Mouse (Mus musculus) right cerebral cortex, adult 2 months (tissue): ENCODE results near the gene 9530077C05Rik.
"Not testable (repeated sequence)": the region's sequence is repeated elsewhere in the genome, so short reads cannot be mapped to it uniquely, and the experiment has no call there.

Experiments
- DNase-seq, 2 experiments: peaks; one replicate each; pipeline ENCODE4 v3.0.0; 2021 to 2022; ENCODE audit warnings: low spot score in 2 of 2

9530077C05Rik gene

DNA sequence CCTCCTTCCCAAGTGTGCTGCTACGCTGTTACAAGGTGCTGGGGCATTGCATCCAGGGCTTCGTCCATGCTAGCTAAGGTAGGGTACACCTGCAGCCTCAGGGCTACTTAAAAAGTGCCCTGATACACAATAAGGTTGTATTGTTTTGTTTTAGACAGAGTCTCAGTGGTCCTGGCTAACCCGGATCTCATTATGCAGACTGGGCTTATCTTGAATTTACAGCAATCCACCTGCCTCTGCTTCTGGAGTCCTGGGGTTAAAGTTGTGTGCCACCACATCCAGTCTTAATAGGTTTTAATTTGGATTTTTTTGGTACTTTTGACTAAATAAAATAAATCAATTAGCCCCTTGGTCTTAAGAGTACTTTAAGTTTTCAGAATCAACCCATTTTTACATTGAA, 8.6 kb downstream of the 9530077C05Rik start:
- DNase-seq = no peak

DNA sequence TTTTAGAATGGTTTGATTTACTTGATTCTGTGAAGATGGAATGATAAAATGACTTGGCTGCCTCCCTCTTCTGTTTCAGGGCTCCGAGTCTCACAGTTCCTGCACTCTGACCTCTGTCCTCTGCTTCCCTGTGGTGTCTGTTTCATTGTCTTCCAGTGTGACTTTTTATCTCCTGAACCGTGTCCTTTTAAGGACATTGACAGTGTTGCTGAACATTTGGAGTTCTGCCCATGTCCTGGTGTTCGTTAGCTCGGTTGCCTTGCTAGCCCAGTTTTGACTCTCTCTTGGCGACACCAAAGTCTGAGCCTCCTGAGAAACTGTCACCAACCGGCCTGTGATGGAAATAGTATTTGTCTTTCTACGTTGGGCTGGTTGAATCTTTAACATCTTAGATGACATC, 9.2 kb downstream of the 9530077C05Rik start:
- DNase-seq = no peak

DNA sequence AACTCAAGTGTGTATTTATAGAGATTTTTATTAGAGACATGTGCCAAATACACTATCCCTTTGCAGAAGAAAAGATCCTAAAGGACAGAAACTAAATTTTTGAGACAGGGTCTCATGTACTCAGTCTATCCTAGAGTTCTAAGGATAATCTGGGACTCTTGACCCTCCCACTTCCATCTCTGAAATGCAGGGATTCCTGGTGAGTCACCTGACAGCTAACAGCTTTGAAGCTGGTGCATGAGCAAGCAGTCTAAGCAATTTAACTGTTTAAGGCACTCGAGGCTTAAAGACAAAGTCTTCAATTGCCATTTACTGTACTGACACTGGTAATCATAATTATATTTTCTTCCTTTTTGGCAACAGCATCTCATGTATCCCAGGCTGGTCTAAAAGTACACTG, 11.2 kb downstream of the 9530077C05Rik start:
- no peak for DNase-seq

DNA sequence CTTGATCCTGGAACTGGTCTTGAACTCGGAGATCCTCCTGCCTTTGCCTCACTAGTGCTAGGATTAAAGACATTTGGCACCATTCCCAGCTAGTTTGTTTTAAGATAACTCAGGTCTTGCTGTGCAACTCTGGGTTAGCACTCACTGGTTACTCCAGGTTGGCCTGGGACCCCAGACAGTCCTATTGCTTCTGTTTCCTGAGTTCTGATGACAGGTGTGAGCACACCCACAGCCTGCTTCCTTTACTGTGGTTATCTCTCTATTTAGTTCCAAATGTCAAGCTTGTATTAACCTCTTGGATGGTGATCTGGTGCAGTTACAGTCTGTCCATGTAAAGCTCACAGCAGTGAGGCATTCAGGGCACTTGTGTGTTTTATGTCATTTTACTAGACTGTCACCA, 12.2 kb downstream of the 9530077C05Rik start:
- DNase-seq = no peak

DNA sequence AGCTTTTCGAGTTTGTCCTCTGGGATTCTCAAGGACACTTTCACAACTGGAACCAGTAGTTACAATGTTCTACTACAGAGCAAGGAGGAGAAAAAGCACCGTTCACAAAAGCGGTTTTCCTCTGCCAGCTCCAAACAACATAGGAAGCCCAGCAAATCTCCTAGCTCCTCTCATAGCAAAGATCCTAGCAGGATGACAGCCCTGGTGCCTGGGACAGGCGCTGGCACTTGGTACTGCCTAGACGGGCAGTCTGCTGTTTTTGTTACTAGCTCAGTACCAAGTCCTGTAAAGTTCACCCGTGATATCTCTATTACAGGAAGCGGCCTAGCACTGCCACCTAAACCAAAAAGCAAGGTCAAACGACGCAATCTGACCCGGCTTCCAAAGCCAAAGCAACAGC, 12.9 kb downstream of the 9530077C05Rik start:
- no peak for DNase-seq

DNA sequence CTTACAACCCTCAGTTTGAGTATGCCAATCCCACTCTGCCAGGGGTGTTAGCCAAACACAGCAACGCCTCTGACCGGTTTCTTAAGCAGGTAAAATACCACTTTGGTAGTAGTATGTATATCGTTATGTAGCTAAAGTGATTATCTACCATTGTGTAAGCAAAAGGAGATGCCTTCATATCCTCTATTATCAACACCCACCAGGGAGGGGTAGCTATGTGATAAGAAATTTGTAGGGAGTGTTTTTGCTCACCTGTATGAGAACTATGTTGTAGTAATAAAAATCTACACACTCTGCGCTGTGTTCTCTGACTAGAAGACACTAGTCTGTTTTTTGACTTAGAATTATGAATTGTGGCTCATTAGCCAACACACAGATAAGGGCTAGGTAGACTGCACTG, 13.4 kb downstream of the 9530077C05Rik start:
- DNase-seq = no peak

DNA sequence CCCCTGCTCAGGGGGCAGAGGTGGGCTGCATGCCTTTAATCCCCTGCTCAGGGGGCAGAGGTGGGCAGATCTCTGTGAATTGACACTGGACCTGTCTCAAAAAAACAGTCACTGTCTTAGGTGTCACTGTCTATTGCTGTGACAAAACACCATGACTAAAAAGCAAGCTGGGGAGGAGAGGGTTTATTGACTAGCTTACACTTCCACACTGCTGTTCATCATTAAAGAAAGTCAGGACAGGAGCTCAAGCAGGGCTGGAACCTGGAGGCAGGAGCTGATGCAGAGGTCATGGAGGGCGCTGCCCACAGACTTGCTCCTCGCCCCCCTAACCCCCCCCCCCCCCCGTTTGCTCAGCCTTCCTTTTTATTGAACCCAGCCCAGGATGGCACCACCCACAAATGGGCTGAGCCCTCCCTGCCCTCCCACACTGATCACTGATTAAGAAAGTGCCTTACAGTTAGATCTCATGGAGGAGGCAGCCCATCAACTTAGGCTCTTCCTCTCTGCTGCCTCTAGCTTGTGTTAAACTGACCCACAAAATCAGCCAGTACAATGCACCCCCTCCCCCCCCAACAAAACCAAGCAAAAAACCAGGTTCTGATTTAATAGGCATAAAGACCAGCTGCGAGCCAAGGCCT, 16.8 kb downstream of the 9530077C05Rik start:
- DNase-seq = no peak

DNA sequence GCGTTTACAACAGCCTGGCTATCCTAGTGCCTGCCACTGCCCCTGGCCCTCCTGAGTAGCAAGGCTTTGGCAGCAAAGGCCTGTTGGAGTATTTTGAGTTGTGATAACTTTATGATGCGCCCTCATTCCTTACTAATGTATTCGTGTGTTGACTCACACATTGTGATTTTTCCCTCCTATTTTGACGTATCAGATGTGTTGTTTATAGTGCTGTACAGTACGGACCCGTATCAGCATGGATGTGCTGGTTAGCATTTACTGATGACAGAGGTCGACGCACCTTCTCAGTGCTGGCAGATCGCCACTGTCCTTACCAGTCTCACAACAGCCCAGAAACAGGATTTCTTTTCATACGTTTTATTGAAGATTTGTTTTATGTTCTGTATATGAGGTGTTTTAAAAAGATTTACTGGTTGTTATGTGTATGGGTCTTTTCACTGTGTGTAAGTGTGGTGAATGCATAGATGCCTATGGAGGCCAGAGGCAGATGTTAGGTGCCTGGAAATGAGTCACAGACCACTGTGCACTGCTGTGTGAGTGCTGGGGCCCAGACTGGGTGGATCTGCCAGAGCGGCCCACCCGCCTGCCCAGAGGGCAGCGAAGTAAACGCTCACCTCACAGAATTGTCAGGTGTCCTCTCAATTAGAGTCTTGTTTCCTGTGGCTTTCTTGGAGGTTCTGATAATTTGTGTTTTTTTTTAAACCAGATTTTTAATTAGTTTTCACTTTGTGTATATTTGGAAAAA, 17.5 kb downstream of the 9530077C05Rik start:
- DNase-seq = no peak

DNA sequence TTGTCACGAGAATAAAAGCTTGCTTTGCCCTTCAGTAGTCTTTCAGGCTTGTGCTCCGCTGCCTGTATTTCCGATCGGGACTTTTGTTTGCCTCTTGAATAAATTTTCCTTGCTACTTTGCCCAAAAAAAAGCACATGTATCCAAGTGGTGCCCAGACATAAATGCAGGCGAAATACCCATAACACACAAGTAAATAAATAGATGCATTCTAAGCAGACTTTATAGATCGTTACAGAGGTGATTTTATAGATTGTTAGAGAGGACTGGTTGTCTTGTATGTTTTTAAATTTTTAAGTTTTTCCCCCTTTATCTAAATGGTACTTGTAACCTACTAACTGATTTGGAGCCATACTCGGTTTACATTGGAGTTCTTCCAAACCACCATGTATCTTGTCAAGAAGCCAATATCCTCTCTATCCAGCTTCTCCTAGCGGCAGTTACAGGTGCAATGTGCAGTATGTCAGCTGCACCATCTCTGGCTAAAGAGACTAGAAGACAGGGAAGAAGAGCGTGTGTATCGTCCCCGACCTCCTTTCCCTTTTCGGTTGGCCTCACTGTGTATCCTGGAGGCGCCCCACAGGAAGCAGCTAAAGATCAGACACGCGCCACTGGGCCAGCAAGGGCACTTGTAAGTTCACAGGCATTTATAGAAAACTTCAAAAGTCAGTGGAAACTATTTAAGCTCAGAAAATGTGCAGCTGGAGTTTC, 18.4 kb downstream of the 9530077C05Rik start:
- DNase-seq = no peak

DNA sequence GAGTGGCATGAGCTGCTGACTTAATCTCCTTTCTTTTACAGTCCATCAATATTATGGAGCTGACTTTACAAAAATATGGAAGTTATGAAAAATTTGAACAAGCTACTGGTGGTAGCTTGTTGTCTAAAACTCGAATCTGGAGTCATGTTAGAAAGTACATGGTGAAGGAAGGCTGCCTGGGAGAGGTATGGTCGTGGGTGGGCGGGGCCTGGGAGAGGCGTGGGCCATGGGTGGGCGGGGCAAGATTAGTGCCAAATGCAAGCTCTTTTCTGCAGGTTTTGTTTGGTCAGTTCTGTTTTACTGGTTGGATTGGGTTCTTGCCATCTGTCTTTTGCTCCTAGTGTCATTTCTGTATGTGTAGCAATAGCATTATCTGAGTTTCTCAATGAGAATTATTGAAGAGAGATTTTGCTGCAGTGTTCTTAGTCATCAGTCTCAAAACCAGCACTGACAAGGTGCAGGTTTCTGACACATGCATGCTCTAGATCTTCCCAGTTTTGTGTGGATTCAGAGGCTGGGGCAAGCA, 19.1 kb downstream of the 9530077C05Rik start:
- DNase-seq = no peak

DNA sequence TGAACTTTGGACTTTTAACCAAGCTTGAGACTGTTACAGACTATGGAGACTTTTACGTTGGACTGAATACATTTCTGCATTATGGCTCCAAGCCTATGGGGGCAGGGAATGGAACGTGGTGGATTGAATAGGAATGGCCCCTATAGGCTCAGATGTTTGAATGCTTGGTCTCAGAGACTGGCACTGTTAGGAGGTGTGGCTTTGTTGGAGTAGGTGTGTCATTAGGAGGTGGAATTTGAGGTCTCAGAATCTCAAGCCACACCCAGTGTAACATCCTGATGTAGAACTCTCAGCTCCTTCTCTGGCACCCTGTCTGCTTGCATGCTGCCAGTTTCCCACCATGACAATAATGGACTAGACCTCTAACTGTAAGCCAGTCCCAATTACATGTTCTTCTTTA, 21.9 kb downstream of the 9530077C05Rik start:
- no peak for DNase-seq

DNA sequence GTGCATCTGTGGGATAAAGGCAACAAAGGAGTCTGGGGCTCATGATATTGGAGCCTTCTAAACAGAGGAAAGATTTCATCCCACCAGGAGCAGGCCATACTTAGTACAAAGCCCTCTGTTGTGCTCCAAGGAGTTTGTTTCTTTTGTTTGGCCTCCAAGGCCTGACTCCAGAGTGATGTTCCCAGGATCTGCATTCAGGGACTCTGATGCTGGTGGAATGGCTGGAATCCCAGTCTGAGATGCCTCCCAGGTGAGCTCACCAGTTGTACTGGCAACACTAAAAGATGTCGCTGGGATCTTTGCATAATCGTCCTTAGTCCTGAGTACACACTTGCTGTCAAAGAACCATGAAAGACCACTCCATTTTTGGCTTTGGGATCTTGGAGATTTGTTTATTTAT, 22.8 kb downstream of the 9530077C05Rik start:
- no peak for DNase-seq

DNA sequence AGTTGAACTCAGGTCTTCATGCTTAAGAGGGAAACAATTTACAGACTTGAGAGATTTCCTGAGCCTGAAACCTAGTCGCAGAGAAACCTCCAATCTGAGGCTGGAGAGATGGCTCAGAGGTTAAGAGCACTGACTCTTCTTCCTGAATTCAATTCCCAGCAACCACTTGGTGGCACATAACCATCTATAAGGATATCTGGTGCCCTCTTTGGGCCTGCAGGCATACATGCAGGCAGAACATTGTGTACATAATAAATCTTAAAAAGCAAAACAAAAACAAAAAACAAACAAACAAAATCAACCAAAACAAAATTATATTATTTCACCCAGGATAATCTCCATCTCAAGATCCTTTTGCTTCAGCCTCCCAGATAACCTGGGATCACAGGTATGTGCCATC, 27.5 kb downstream of the 9530077C05Rik start:
- DNase-seq = no peak

DNA sequence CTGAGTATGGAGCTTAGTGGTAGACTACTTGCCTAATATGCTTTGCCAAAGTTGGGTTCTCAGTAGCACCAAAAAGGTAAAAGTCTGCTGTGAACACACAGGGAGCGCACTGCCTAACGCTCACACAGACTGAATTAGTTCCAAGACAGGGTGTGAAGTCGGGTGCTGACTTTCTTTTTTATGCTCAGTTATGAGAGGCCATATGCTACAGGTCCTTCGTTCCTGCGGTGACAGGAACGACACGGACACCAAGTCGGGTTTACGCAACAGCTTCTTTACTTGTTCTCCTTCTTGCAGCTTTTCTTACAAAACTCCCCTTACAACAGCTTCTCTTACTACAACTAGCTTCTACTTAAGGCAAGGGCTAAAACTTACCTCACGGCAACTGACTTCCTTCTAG, 31.8 kb downstream of the 9530077C05Rik start:
- no peak for DNase-seq

DNA sequence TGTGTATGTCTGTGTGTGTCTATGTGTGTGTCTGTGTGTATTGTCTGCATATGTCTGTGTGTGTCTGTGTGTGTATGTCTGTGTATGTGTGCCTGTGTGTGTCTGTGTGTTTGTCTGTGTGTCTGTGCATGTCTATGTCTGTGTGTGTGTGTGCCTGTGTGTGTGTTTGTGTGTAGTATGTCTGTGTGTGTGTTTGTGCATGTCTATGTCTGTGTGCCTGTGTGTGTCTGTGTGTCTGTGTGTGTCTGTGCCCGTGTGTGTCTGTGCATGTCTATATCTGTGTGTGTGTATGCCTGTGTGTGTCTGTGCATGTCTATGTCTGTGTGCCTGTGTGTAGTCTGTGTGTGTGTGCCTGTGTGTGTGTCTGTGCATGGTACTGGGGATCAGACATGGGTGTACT, 33.8 kb downstream of the 9530077C05Rik start:
- DNase-seq = no peak

DNA sequence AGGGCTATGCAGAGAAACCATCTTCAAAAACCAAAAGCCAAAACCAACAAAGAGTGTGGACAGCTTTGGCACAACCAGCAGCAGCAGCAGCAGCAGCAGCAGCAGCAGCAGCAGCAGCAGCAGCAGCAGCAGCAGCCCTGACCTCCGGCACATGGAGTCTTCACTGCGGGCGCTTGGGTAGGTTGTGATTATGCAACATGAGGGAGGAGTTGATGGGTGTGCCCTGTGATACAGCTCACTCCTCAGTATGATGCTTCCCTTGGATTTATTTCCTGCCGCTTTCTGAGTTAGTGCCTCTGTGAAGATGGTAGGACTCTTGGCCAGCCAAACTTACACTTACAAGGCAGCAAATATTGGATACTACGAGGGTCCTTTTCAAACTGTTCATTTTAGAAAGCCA, 35.9 kb downstream of the 9530077C05Rik start:
- no peak for DNase-seq

DNA sequence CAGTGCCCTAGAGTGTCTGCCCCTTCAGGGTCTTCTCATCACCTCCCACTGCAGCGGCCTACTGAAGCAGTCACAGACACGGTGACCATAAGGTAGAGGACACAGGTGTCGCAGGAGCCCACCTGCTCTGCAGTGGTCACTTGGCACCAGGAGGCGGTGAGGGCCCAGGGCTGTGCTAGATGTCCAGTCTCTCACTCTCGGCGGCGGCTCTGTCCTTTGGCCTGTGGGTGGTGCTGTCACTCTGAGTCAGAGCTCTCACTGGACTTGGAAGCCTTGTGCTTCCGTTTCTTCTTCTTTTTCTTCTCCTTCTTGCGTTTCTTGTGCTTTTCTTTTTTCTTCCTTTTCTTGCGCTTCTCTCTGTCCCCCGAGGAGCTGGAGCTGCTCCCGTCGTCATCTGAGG, 37.1 kb downstream of the 9530077C05Rik start:
- no peak for DNase-seq

DNA sequence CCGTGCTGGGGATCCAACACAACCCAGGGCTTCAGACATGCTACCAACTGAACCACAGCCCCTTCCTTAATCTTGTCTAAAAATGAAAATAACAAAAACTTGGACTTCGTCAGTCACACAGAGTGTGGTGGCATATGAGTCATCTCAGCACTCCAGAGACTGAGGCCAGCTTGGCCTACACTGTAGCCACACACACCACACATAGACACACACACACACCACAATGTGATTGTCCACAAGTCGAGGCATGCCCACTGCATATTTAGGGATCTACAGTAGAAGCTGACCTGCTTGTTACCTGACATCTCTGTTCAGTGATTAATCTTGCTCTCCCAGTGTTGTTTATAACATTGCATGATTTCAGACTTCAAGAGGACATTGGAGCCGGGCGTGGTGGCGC, 37.9 kb downstream of the 9530077C05Rik start:
- DNase-seq = no peak

DNA sequence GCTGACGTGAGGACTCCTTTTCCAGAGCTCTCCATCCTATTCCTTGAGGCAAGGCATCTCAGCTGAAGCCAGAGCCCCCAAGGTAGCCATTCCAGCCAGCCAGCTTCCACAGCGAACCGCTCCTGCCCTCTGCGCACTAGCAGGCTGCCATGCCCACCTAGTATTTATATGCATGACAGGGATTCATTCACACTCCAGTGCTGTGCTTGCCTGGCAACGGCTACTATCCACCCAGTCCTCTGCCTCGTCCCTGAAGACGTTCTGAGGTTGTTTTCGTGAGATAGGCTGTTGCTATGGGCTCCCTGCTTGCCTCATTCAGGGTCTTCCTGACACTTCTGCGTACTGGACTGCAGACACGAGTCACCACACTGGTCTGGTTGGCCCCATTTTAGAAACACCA, 41.4 kb downstream of the 9530077C05Rik start:
- no peak for DNase-seq

DNA sequence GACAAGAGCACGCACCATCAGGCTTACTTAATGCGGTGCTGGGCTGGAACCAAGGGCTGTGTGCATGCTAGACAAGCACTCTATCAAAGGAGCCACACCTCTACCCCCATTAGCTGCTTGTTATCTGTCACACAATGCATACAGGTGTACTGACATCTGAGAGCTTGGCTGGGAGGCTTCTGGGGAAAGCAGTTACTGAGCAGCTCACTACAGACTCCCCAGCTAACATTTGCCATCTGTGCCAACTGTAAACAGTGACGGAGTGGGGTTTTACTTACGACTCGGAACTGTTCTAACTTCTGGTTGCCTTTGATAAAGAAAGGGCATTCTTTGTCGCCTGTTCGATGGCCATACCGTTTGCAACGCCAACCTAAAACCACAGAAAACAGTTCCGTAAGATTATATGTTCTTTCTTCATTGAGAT, 42.2 kb downstream of the 9530077C05Rik start:
- no peak for DNase-seq

DNA sequence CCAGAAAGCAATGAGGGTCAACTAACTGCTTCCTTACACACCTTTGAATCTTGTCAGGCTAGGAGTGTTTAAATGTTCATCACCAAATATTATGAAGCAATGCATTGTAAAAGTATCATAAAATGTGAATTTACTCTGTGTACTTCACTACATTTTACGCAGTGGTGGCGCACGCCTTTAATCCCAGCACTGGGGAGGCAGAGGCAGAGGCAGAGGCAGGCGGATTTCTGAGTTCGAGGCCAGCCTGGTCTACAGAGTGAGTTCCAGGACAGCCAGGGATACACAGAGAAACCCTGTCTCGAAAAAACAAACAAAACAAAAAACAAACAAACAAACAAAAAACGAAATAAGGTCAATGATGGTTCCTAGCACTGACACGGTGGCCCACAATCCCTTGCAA, 42.7 kb downstream of the 9530077C05Rik start, which contains the start of gene Gm17545:
Gene Gm17545 (plus strand): TSS at position 301 of the 400 bp plus-strand sequence.
- DNase-seq = not testable (repeated sequence)

DNA sequence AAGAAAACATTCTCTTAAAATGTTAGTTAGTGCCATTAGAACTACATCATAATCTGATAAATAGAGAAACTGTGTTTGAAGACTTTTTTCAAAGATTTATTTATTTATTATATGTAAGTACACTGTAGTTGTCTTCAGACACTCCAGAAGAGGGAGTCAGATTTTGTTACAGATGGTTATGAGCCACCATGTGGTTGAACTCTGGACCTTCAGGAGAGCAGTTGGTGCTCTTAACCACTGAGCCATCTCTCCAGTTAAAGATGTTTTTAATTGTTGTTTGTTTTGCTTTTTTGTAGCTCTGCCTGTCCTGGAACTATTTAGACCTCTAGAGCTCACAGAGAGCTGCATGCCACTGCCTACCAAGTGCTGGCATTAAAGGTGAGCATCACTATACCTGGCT, 43.7 kb downstream of the 9530077C05Rik start:
- DNase-seq = no peak
